Mouse (Mus musculus) olfactory bulb, adult 2 months (tissue): ENCODE results near the gene Timeless.

Experiments used
- CTCF ChIP-seq: fragments of 200-500 bp; IDR thresholded peaks from 2 replicates; pipeline ENCODE4 v1.5.1; 2012; ENCODE audit warnings: low read depth, mild to moderate bottlenecking, low read length, moderate library complexity; ENCODE audit not compliant: insufficient read depth
- POLR2A ChIP-seq: fragments of 200-500 bp; IDR thresholded peaks from 2 replicates; pipeline ENCODE4 v1.6.1; 2012; ENCODE audit warnings: mild to moderate bottlenecking, low read depth, low read length, moderate library complexity; ENCODE audit not compliant: insufficient read depth

DNA sequence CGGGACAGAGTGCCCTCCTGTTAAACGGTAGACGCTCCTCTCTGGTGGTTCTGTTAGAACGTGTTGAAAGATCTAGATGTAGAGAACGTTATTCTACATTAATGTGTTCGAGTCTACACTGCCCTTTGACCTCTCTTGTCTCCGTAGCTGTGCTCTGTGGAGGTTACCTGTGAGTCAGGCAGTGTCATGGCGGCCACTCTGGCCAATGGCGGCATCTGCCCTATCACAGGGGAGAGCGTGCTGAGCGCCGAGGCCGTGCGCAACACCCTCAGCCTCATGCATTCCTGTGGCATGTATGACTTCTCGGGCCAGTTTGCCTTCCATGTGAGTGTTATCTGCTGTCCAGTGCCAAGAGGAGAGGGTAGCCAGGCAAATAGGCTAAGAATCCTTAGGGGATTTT, 26.9 kb upstream of the Timeless start:
- TF ChIP-seq CTCF (no peak), POLR2A (no peak)
